Mouse (Mus musculus) lung, embryonic 15.5 days (tissue): ENCODE results near the gene Dixdc1. TPM values are rescaled to one million over a fixed set of nuclear protein-coding genes. Genes with fewer than 3 reads are reported as not detected.

Experiments used
- ATAC-seq: fragments of 200-750 bp; cut with Nextera tagmentation; 2 replicates; pipeline ENCODE4 v1.8.0; 2017; ENCODE audit warnings: moderate number of reproducible peaks, borderline replicate concordance; ENCODE audit not compliant: low FRiP score, low TSS enrichment; ENCODE audit errors: extremely low read depth
- H3K27ac ChIP-seq: fragments of 300-500 bp; sonication (generic); 2 replicates; pipeline ENCODE4 v1.5.1; 2015; ENCODE audit warnings: moderate library complexity, mild to moderate bottlenecking, inconsistent platforms
- H3K27me3 ChIP-seq: fragments of 300-500 bp; sonication (generic); 2 replicates; pipeline ENCODE4 v1.6.1; 2015; ENCODE audit warnings: inconsistent platforms
- H3K36me3 ChIP-seq: fragments of 300-500 bp; sonication (generic); 2 replicates; pipeline ENCODE4 v1.6.1; 2015; ENCODE audit warnings: inconsistent platforms
- H3K4me1 ChIP-seq: fragments of 300-500 bp; sonication (generic); 2 replicates; pipeline ENCODE4 v1.6.1; 2015; ENCODE audit warnings: inconsistent platforms
- H3K4me2 ChIP-seq: fragments of 300-500 bp; sonication (generic); 2 replicates; pipeline ENCODE4 v1.6.1; 2015; ENCODE audit warnings: inconsistent platforms, mild to moderate bottlenecking, moderate library complexity
- H3K4me3 ChIP-seq: fragments of 300-500 bp; sonication (generic); 2 replicates; pipeline ENCODE4 v1.5.1; 2015; ENCODE audit warnings: mild to moderate bottlenecking, inconsistent platforms
- H3K9ac ChIP-seq: fragments of 300-500 bp; sonication (generic); 2 replicates; pipeline ENCODE4 v1.6.1; 2015; ENCODE audit warnings: inconsistent platforms
- H3K9me3 ChIP-seq: fragments of 300-500 bp; sonication (generic); 2 replicates; pipeline ENCODE4 v1.6.1; 2016; ENCODE audit warnings: inconsistent platforms
- WGBS: fragments of 180-500 bp; shearing (Covaris S2); methylation state at CpG from one replicate; pipeline ENCODE4 v1.1.7; 2015; 5-methylcytosine and 5-hydroxymethylcytosine counted together
- polyA plus RNA-seq: library from polyadenylated mRNA; unstranded; fragments of >200 nt; fragmentation: Nextera tagmentation; extraction: Ambion mirVana; gene quantifications from 2 replicates; pipeline ENCODE4 v1.2.1, GENCODE M21; 2015

Gene Dixdc1
- polyA plus RNA-seq, 1 experiment from 2014 or later = 7.8 TPM

DNA sequence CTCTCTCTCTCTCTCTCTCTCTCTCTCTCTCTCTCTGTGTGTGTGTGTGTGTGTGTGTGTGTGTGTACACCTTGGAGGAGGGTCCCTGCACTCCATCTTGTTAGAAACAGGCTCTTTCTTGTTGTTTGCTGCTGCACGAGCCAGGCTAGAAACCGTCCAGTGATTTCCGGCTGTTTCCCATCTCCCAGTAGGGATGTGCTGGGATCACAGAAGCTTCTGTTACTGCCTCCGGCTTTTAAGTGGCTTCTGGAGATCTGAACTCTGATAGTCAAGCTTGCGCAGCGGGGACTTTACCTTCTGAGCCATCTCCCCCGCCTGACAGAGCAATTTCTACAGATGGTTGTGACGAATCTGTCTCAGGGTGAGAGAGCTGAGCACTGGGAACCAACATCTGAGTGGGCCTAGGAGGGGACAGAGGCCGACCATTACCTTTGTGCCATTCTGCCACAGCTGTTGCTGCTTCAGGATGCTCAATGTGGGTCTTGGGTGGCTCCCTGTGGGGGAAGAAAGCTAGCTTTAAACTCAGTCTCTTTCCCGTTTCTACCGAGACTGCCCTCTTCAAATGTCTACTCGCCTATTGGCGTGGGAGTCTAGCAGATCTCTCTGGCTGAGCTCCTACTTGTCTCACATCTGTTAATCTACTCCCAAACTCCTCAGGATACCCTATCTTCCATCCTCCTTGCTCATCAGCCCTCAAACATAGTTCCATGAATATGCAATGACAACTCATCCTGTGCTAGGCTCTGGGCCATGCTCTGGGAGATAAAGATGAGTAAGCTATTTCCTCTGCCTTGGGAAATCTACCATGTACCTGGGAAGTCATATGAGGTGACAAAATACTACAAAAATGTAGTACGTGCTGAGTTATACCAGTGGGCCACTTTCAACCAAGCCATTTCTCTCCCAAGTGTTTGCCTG lies 1.8 kb upstream of the Dixdc1 start:
- H3K4me2 ChIP-seq = no peak overlapping the region
- no peaks in the 10 kb centered on the region for H3K36me3 ChIP-seq
- no peak for ATAC-seq
- WGBS = 80% methylated on average over 14 of the region's 14 CpGs
- H3K27ac ChIP-seq = no peak overlapping the region
- peaks cover 9% of the 10 kb centered on the region for H3K4me1 ChIP-seq
- H3K27me3 ChIP-seq = no peaks in the 10 kb centered on the region
- no peak overlapping the region for H3K9ac ChIP-seq
- H3K4me3 ChIP-seq = no peak overlapping the region
- H3K9me3 ChIP-seq = no peaks in the 10 kb centered on the region

- Histone ChIP-seq H3K9me3 (no peaks in the 10 kb centered on the region), H3K36me3 (no peaks in the 10 kb centered on the region), H3K9ac (no peak overlapping the region), H3K27me3 (no peaks in the 10 kb centered on the region), H3K4me2 (no peak overlapping the region), H3K4me1 (peaks cover 9% of the 10 kb centered on the region), H3K27ac (no peak overlapping the region), H3K4me3 (no peak overlapping the region)
- ATAC-seq = no peak
- WGBS = 2% methylated on average over 9 of the region's 9 CpGs
Observed at GRCm38 (mm10) chr9:50734989-50735388, 4.3 kb downstream of the Dixdc1 start.

GRCm38 (mm10) chr9:50732560-50732959 lies 6.8 kb downstream of the Dixdc1 start:
- Histone ChIP-seq H3K4me2 (no peak overlapping the region), H3K9me3 (no peaks in the 10 kb centered on the region), H3K27me3 (no peaks in the 10 kb centered on the region), H3K4me1 (peaks cover 8% of the 10 kb centered on the region; the same call in 1 of the 2 replicates), H3K27ac (no peak overlapping the region), H3K4me3 (no peak overlapping the region), H3K36me3 (no peaks in the 10 kb centered on the region), H3K9ac (no peak overlapping the region)
- no peak for ATAC-seq
- 16% methylated on average over 4 of the region's 4 CpGs for WGBS

GRCm38 (mm10) chr9:50729600-50729999 lies 9.7 kb downstream of the Dixdc1 start:
- Histone ChIP-seq H3K4me2 (no peak overlapping the region), H3K9ac (no peak overlapping the region), H3K36me3 (no peaks in the 10 kb centered on the region), H3K4me3 (no peak overlapping the region), H3K9me3 (no peaks in the 10 kb centered on the region), H3K27ac (no peak overlapping the region), H3K4me1 (peaks cover 24% of the 10 kb centered on the region; the same call in 1 of the 2 replicates), H3K27me3 (no peaks in the 10 kb centered on the region)
- no peak for ATAC-seq
- 26% methylated on average over 4 of the region's 4 CpGs for WGBS

DNA sequence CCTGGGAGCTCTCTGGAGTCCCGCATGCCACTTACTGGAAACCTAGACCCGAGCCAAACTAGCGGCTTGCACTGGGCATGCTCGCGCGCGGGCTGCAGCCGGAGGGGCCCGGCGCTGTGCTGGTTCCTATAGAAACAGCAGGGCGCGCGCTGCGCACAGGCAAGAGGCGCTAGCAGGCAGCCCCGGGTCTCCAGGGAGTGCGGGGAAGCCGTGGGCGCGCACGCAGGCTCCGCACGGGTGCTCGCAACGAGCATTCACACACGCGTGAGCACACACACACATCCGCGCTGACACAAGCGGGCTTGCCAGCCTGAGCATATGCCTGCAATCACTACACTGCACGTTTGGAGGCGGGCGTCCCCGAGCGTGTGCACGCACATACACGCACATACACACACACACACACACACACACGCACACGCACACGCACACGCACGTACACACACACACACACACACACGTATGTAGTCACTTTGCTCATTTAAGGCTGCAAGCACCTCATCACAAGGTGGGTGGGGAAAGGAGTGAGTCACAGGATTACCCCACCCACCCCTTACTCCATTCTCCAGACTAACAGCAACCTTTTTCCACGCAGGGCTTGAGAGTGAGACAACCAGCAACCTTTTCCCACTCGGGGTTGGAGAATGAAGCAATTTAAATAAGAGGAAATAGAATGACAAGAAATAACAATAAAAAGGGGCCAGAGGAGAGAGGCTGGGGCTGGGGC lies 11.2 kb downstream of the Dixdc1 start:
- Histone ChIP-seq H3K36me3 (no peaks in the 10 kb centered on the region), H3K9me3 (no peaks in the 10 kb centered on the region), H3K27ac (no peak overlapping the region), H3K4me3 (peak overlapping the region; percentile 66), H3K27me3 (no peaks in the 10 kb centered on the region), H3K4me1 (peaks cover 38% of the 10 kb centered on the region), H3K9ac (peak overlapping the region; percentile 61), H3K4me2 (peak overlapping the region; percentile 91)
- 0% methylated on average over 41 of the region's 45 CpGs for WGBS
- peak; percentile 88 for ATAC-seq

GRCm38 (mm10) chr9:50727171-50727924 lies 12.0 kb downstream of the Dixdc1 start:
- Histone ChIP-seq H3K4me2 (peak overlapping the region; percentile 91), H3K27ac (no peak overlapping the region), H3K36me3 (no peaks in the 10 kb centered on the region), H3K9ac (peak overlapping the region; percentile 61), H3K9me3 (no peaks in the 10 kb centered on the region), H3K27me3 (no peaks in the 10 kb centered on the region), H3K4me1 (peaks cover 44% of the 10 kb centered on the region), H3K4me3 (peak overlapping the region; percentile 66)
- ATAC-seq = peak; percentile 15
- 5% methylated on average over 29 of the region's 30 CpGs for WGBS

DNA sequence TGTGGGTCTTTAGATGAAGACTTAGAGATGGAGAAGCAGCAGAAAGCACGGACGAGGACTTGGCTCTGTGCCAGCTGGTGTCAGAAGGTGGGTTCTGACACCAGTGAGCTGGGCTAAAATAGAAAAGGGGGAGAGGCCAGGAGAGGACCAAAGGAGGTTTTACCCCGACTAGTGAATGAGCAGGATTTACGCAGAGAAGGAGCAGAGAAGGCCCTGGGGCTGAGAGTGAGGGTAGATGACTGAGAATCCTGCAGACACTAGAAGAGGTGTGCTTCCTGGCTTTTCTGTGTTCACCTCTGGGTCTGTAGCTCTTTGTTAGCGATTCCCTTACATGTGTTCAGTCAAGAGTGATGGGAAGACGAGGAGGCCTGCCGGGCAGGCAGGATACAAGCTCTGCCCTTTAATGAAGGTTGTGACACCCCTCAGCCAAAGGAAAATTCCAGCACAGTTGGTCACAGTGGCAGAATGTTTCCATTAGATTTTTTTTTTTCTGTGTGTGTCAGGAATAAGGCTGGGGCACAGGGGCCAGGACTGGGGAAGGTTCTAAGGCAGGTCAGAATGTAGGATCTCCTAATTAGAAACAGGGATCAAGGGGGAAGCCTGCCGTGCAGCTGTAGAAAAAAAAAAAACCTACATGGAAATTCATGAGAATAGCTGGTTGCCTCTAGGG lies 13.3 kb downstream of the Dixdc1 start:
- H3K4me1 ChIP-seq = peaks cover 56% of the 10 kb centered on the region
- no peak overlapping the region for H3K4me3 ChIP-seq
- WGBS = 49% methylated on average over 8 of the region's 8 CpGs
- H3K27me3 ChIP-seq = no peaks in the 10 kb centered on the region
- no peaks in the 10 kb centered on the region for H3K9me3 ChIP-seq
- ATAC-seq = no peak
- H3K4me2 ChIP-seq = no peak overlapping the region; the same call in 1 of the 2 replicates
- no peak overlapping the region for H3K27ac ChIP-seq
- no peak overlapping the region for H3K9ac ChIP-seq
- no peaks in the 10 kb centered on the region for H3K36me3 ChIP-seq

DNA sequence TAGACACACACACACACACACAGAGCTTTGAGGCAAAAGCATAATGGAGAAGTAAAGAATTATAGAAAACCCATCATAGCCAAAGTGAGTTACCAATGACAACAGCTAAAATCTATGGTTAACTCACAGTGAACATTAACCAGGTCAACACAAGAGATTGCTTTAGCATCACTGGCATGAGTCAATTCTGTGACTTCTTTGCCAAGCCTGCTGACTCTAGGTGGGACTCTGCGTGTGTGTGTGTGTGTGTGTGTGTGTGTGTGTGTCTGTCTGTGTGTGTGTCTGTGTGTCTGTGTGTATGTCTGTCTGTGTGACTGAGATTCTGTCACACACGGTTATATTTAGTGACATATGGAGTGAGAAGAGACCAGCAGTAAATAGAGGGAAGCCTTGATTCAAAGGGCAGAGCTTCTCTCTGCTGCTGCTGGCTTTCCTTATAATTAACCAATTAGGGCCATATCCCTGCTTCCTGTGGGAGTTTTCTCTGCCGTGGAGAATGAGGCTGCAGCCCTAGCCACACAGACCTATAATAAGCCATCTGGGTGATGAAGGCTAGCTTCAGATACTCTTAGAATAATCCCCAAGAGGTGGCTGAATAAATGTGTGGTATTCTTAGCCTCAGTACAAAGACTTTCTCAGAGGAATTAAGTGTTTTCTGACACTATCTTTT lies 14.5 kb downstream of the Dixdc1 start:
- Histone ChIP-seq H3K9me3 (no peaks in the 10 kb centered on the region), H3K27me3 (no peaks in the 10 kb centered on the region), H3K4me2 (no peak overlapping the region), H3K9ac (no peak overlapping the region), H3K36me3 (no peaks in the 10 kb centered on the region), H3K4me3 (no peak overlapping the region), H3K4me1 (peaks cover 58% of the 10 kb centered on the region), H3K27ac (no peak overlapping the region)
- 40% methylated on average over 3 of the region's 3 CpGs for WGBS
- no peak for ATAC-seq

GRCm38 (mm10) chr9:50724147-50724546 lies 15.2 kb downstream of the Dixdc1 start:
- no peak for ATAC-seq
- H3K36me3 ChIP-seq = no peaks in the 10 kb centered on the region
- no peaks in the 10 kb centered on the region for H3K27me3 ChIP-seq
- H3K4me2 ChIP-seq = no peak overlapping the region
- WGBS = 75% methylated on average over 2 of the region's 2 CpGs
- H3K9ac ChIP-seq = no peak overlapping the region
- H3K4me3 ChIP-seq = no peak overlapping the region
- no peaks in the 10 kb centered on the region for H3K9me3 ChIP-seq
- H3K4me1 ChIP-seq = peaks cover 58% of the 10 kb centered on the region
- no peak overlapping the region for H3K27ac ChIP-seq

DNA sequence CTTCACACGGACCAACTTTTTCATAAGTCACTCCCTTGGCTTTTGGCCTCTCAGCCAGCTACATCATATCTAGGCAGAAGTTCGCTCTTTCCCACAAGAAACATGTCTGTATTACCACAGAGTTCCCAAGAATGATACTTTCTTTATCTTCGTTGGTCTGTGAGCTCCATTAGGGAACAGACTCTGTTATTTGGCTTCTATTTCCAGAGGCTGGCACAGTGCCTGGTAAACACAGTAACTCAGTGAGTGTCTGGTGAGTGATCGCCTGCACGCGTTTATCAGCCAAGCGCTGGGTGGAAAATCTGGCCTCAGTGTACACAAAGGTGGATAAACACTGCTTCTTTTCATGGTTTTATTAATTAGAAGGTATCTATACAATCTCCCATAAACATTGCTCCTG lies 15.9 kb downstream of the Dixdc1 start:
- no peaks in the 10 kb centered on the region for H3K9me3 ChIP-seq
- H3K36me3 ChIP-seq = no peaks in the 10 kb centered on the region
- H3K27me3 ChIP-seq = no peaks in the 10 kb centered on the region
- no peak overlapping the region for H3K9ac ChIP-seq
- no peak overlapping the region for H3K4me3 ChIP-seq
- peak overlapping the region; percentile 36 for H3K4me2 ChIP-seq
- peaks cover 57% of the 10 kb centered on the region for H3K4me1 ChIP-seq
- ATAC-seq = peak; percentile 66; the same call in 1 of the 2 replicates
- WGBS = 24% methylated on average over 7 of the region's 7 CpGs
- peak overlapping the region; percentile 72 for H3K27ac ChIP-seq

GRCm38 (mm10) chr9:50722451-50722911 lies 16.8 kb downstream of the Dixdc1 start:
- no peaks in the 10 kb centered on the region for H3K27me3 ChIP-seq
- no peak for ATAC-seq
- H3K36me3 ChIP-seq = no peaks in the 10 kb centered on the region
- no peak overlapping the region for H3K4me2 ChIP-seq
- no peak overlapping the region for H3K27ac ChIP-seq
- no peaks in the 10 kb centered on the region for H3K9me3 ChIP-seq
- no peak overlapping the region for H3K9ac ChIP-seq
- H3K4me1 ChIP-seq = peaks cover 52% of the 10 kb centered on the region
- WGBS = 32% methylated on average over 8 of the region's 8 CpGs
- H3K4me3 ChIP-seq = no peak overlapping the region
